Comparison of ENCODE assay signal across 10 mouse cellular contexts in the genomic region with DNA sequence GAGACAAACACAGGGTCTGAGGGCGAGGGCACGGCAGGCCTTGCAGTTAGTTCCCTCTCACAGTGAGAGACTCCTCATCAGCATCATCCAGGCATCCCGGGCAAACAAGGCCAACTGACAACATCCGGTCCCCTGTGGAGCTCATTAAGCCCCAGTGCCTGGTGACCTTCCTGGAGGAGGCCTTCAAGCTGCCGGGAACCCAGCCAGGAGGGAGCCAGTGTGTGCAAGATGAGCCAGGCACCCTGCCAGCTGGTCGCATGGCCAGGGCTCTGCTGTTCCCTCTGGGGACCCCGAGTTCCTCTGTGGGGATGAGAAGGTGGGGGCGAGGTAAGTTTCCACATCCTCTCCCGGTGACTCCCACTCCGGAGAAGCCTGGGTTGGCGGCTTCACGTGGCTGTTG. TPM values are rescaled to one million over a fixed set of nuclear protein-coding genes. Genes with fewer than 3 reads are reported as not detected.
DNase-seq lines count a peak whose midpoint lies in the region; ATAC-seq lines count a peak whose summit lies in the region.
"Had no signal": no experiment of that assay in that cellular context is flagged by ENCODE, and none has a peak within 500 bp of the region (broad histone marks: within the 10 kb centered on the region; RNA-seq: fewer than 3 reads in every experiment).

No protein-coding gene starts in this region.

- H3K4me3 ChIP-seq in heart, embryonic 12.5 days: no peak overlapping the region
- no peak overlapping the region for H3K4me3 ChIP-seq in heart, embryonic 14.5 days (ENCODE audit: control insufficient read depth in 1 of 2, insufficient read depth in 1 of 2, low read depth in 1 of 2, low read length in 2 of 2)
- no peak overlapping the region for H3K4me3 ChIP-seq in limb, embryonic 11.5 days (ENCODE audit: low read depth, low read length)
- H3K4me3 ChIP-seq: embryonic facial prominence, embryonic 12.5 days; stomach, embryonic 15.5 days had no signal

- no peak for ATAC-seq in heart, embryonic 12.5 days (ENCODE audit: insufficient number of reproducible peaks, low FRiP score)
- peak; percentile 8; the same call in 1 of the 2 replicates for ATAC-seq in heart, embryonic 14.5 days (ENCODE audit: insufficient number of reproducible peaks, insufficient read depth, low FRiP score, low read depth)
- ATAC-seq in limb, embryonic 11.5 days (ENCODE audit: insufficient number of reproducible peaks, low FRiP score, low TSS enrichment, low read depth): no peak

- WGBS in heart, embryonic 12.5 days: 28% methylated on average over 12 of the region's 12 CpGs
- 17% methylated on average over 12 of the region's 12 CpGs for WGBS in heart, embryonic 14.5 days
- WGBS in limb, embryonic 11.5 days: 22% methylated on average over 12 of the region's 12 CpGs

- H3K9me3 ChIP-seq in heart, embryonic 12.5 days (replicated peaks): no peaks in the 10 kb centered on the region
- no peaks in the 10 kb centered on the region for H3K9me3 ChIP-seq in heart, embryonic 14.5 days (ENCODE audit: control insufficient read depth, low read length)
- H3K9me3 ChIP-seq in limb, embryonic 11.5 days (ENCODE audit: control insufficient read depth, low read length): no peaks in the 10 kb centered on the region
- H3K9me3 ChIP-seq: embryonic facial prominence, embryonic 12.5 days; stomach, embryonic 15.5 days had no signal

- H3K4me2 ChIP-seq in heart, embryonic 12.5 days: no peak overlapping the region
- no peak overlapping the region for H3K4me2 ChIP-seq in heart, embryonic 14.5 days (ENCODE audit: low read length)
- no peak overlapping the region for H3K4me2 ChIP-seq in limb, embryonic 11.5 days (ENCODE audit: low read depth, severe bottlenecking)
- H3K4me2 ChIP-seq: embryonic facial prominence, embryonic 12.5 days; stomach, embryonic 15.5 days had no signal

- H3K36me3 ChIP-seq in heart, embryonic 12.5 days: peaks cover 10% of the 10 kb centered on the region
- H3K36me3 ChIP-seq in heart, embryonic 14.5 days (ENCODE audit: control insufficient read depth, insufficient read depth, low read length): peaks cover 10% of the 10 kb centered on the region
- H3K36me3 ChIP-seq in limb, embryonic 11.5 days (ENCODE audit: control insufficient read depth, insufficient read depth, low read length): no peaks in the 10 kb centered on the region
- H3K36me3 ChIP-seq: stomach, embryonic 15.5 days had no signal

- peaks cover 29% of the 10 kb centered on the region for H3K27me3 ChIP-seq in heart, embryonic 12.5 days (replicated peaks)
- H3K27me3 ChIP-seq in heart, embryonic 14.5 days (ENCODE audit: control insufficient read depth, insufficient read depth, low read length): 0 out of 2 replicates have a peak, but pooled peaks cover 8% of the 10 kb centered on the region
- H3K27me3 ChIP-seq in limb, embryonic 11.5 days (ENCODE audit: control insufficient read depth, insufficient read depth, low read length): no peaks in the 10 kb centered on the region
- H3K27me3 ChIP-seq: stomach, embryonic 15.5 days had no signal

- DNase-seq in heart, adult 11 months: peak; percentile 98
- peak; percentile 71 for DNase-seq in ES-CJ7 (ENCODE audit: low read depth, low spot score)
- DNase-seq in cerebellum, adult 9-10 months: peak; percentile 87
- peak; percentile 43 for DNase-seq in limb, embryonic 11.5 days (ENCODE audit: low spot score)
- no peak for DNase-seq in left cerebral cortex, adult 11 months (ENCODE audit: low spot score)
- no peak for DNase-seq in layer of hippocampus, adult 9-11 months

- H3K27ac ChIP-seq in heart, embryonic 12.5 days (ENCODE audit: poor library complexity, severe bottlenecking): no peak overlapping the region
- no peak overlapping the region for H3K27ac ChIP-seq in heart, embryonic 14.5 days (replicated peaks in 1 of 2; ENCODE audit: control insufficient read depth in 1 of 2, insufficient read depth in 1 of 2, low read depth in 2 of 2, low read length in 2 of 2)
- no peak overlapping the region for H3K27ac ChIP-seq in limb, embryonic 11.5 days (replicated peaks; ENCODE audit: low read depth, low read length)
- H3K27ac ChIP-seq: embryonic facial prominence, embryonic 12.5 days; stomach, embryonic 15.5 days had no signal

- H3K4me1 ChIP-seq in heart, embryonic 12.5 days (replicated peaks): peaks cover 11% of the 10 kb centered on the region
- peaks cover 4 to 8% of the 10 kb centered on the region in 2 experiments; a peak in 2 of 4 replicates for H3K4me1 ChIP-seq in heart, embryonic 14.5 days (ENCODE audit: control insufficient read depth in 2 of 2, insufficient read depth in 2 of 2, low read length in 2 of 2)
- H3K4me1 ChIP-seq in limb, embryonic 11.5 days (ENCODE audit: control insufficient read depth, insufficient read depth, low read length): no peaks in the 10 kb centered on the region
- H3K4me1 ChIP-seq: stomach, embryonic 15.5 days had no signal

- no peak overlapping the region for H3K9ac ChIP-seq in heart, embryonic 12.5 days
- H3K9ac ChIP-seq in heart, embryonic 14.5 days (ENCODE audit: low read length): no peak overlapping the region
- H3K9ac ChIP-seq in limb, embryonic 11.5 days (ENCODE audit: low read length): no peak overlapping the region
- H3K9ac ChIP-seq: embryonic facial prominence, embryonic 12.5 days; stomach, embryonic 15.5 days had no signal

RNA-seq across cellular contexts. Expression of a gene that starts 12.5 kb away (rescaled TPM):
- polyA plus RNA-seq in heart, embryonic 12.5 days (2016; fragmentation: Nextera tagmentation; extraction: Ambion mirVana): 17.3 and 20.4 TPM in 2 replicates
- polyA plus RNA-seq in heart, embryonic 14.5 days (2014; fragmentation: Nextera tagmentation; extraction: Ambion mirVana): 14.5 and 16.3 TPM in 2 replicates
- 0.53 and 0.75 TPM in 2 replicates for polyA plus RNA-seq in limb, embryonic 11.5 days (2014; fragmentation: Nextera tagmentation; extraction: Ambion mirVana)

RNA-seq across cellular contexts. Expression of a gene that starts 38.5 kb away (rescaled TPM):
- polyA plus RNA-seq in heart, embryonic 12.5 days (2016; fragmentation: Nextera tagmentation; extraction: Ambion mirVana): 67.3 and 71.2 TPM in 2 replicates
- polyA plus RNA-seq in heart, embryonic 14.5 days (2014; fragmentation: Nextera tagmentation; extraction: Ambion mirVana): 53.8 and 54.0 TPM in 2 replicates
- polyA plus RNA-seq in limb, embryonic 11.5 days (2014; fragmentation: Nextera tagmentation; extraction: Ambion mirVana): 74.6 and 84.4 TPM in 2 replicates

Comparison
In these comparisons a context has a peak if more than half of its experiments do, and no peak if none do; other contexts are left out.
1. DNase-seq: peak in heart, adult 11 months (single experiment), ES-CJ7 (single experiment), cerebellum, adult 9-10 months (single experiment) and limb, embryonic 11.5 days (single experiment); none in left cerebral cortex, adult 11 months (single experiment) and layer of hippocampus, adult 9-11 months (single experiment).